Mouse (Mus musculus) E14TG2a.4 (cell line): ENCODE measurements around the gene A730071L15Rik.

Experiments used
- CTCF ChIP-seq: conservative IDR thresholded peaks from 2 replicates; pipeline ENCODE4 v1.5.1; 2014; ENCODE audit warnings: low read length
- POU5F1 ChIP-seq: IDR thresholded peaks from 2 replicates; pipeline ENCODE4 v1.6.1; 2014; ENCODE audit warnings: low read length, borderline replicate concordance

- TF ChIP-seq CTCF (no peak), POU5F1 (no peak)
Observed at GRCm38 (mm10) chr11:6230012-6230411, 30.2 kb downstream of the A730071L15Rik start, which contains the start of gene Npc1l1.
